Mouse (Mus musculus) left cerebral cortex, postnatal 10 days (tissue): ENCODE measurements at regions not wholly inside any gene's neighbourhood (a gene's known extent, or its start where the extent isn't known, plus 50 kb on each side); places are given as distances from the start of the nearest gene placed in this dataset.

ENCODE experiments used
- DNase-seq, 2 experiments: peaks; one replicate each; pipeline ENCODE4 v3.0.0; 2021 to 2022; ENCODE audit warnings: low spot score in 2 of 2, mixed read lengths in 1 of 2; ENCODE audit errors: extremely low spot score in 1 of 2
- intact Hi-C: fragments of 180-260 bp; cut with DNase I; formaldehyde crosslinking; loops from one replicate; pipeline ENCODE4 v1.15.1; 2025

- intact Hi-C loops: no loop called here
- DNase-seq: no peak
Measured at GRCm38 (mm10) chr8:125367374-125367773, 202.2 kb downstream of the Sipa1l2 start.

- intact Hi-C loops: no loop called here
- no peak for DNase-seq
Measured at GRCm38 (mm10) chr8:125365004-125365403, 204.6 kb downstream of the Sipa1l2 start.

- DNase-seq: no peak
- intact Hi-C loops: no loop called here
Measured at GRCm38 (mm10) chr8:125359456-125359855, 210.2 kb downstream of the Sipa1l2 start.

- intact Hi-C loops: no loop called here
- DNase-seq: no peak
Measured at GRCm38 (mm10) chr8:125357759-125358158, 211.8 kb downstream of the Sipa1l2 start.

GRCm38 (mm10) chr8:125355059-125355509, 214.5 kb downstream of the Sipa1l2 start:
- peak; percentile 38 to 43 for DNase-seq

GRCm38 (mm10) chr8:125352276-125352675, 217.3 kb downstream of the Sipa1l2 start:
- no peak for DNase-seq
- intact Hi-C loops: no loop called here

More at GRCm38 (mm10) chr8:125355059-125355509, 214.5 kb downstream of the Sipa1l2 start:
- intact Hi-C loops: no loop called here

- no peak for DNase-seq
- intact Hi-C loops: no loop called here
Measured at GRCm38 (mm10) chr8:125351486-125352032, 218.0 kb downstream of the Sipa1l2 start.

GRCm38 (mm10) chr8:125349290-125350025, 220.2 kb downstream of the Sipa1l2 start:
- peak in 1 of 2 experiments; percentile 86 for DNase-seq
- intact Hi-C loops: no loop called here

- no peak for DNase-seq
- intact Hi-C loops: no loop called here
Measured at GRCm38 (mm10) chr8:125346182-125346581, 223.4 kb downstream of the Sipa1l2 start.

GRCm38 (mm10) chr8:125345571-125345970, 224.0 kb downstream of the Sipa1l2 start:
- intact Hi-C loops: no loop called here
- DNase-seq: no peak

GRCm38 (mm10) chr8:125343867-125344266, 225.7 kb downstream of the Sipa1l2 start:
- DNase-seq: no peak
- intact Hi-C loops: no loop called here

- DNase-seq: no peak
- intact Hi-C loops: no loop called here
Measured at GRCm38 (mm10) chr8:125342521-125342920, 227.1 kb downstream of the Sipa1l2 start.

- no peak for DNase-seq
- intact Hi-C loops: no loop called here
Measured at GRCm38 (mm10) chr8:125341606-125342005, 228.0 kb downstream of the Sipa1l2 start.

- peak in 1 of 2 experiments; percentile 47 for DNase-seq
- intact Hi-C loops: no loop called here
Measured at GRCm38 (mm10) chr8:125338222-125338621, 231.4 kb downstream of the Sipa1l2 start.

- intact Hi-C loops: no loop called here
- peak in 1 of 2 experiments; percentile 56 for DNase-seq
Measured at GRCm38 (mm10) chr8:125337444-125338077, 232.0 kb downstream of the Sipa1l2 start.

- intact Hi-C loops: no loop called here
- DNase-seq: no peak
Measured at GRCm38 (mm10) chr8:125336799-125337198, 232.8 kb downstream of the Sipa1l2 start.

GRCm38 (mm10) chr8:125335575-125336370, 233.8 kb downstream of the Sipa1l2 start:
- peak in 1 of 2 experiments; percentile 53 for DNase-seq
- intact Hi-C loops: no loop called here

GRCm38 (mm10) chr8:125335171-125335570, 234.4 kb downstream of the Sipa1l2 start:
- intact Hi-C loops: no loop called here
- no peak for DNase-seq

GRCm38 (mm10) chr8:125330638-125331037, 239.0 kb downstream of the Sipa1l2 start:
- no peak for DNase-seq
- intact Hi-C loops: no loop called here
